Mouse (Mus musculus): Measurements from ENCODE around the gene Kdm5a. TPM values are rescaled to one million over a fixed set of nuclear protein-coding genes. Genes with fewer than 3 reads are reported as not detected.

Gene Kdm5a
- total and polyA plus RNA-seq, 3 experiments = 20.8 to 35.8 (median 29.3) TPM

GRCm38 (mm10) chr6:120469770-120470169 lies 105.8 kb downstream of the Kdm5a start:
- Histone ChIP-seq H3K4me1 (ENCODE audit: control insufficient read depth in 1 of 2, insufficient read depth in 2 of 2) (peaks cover 39 to 82% of the 10 kb centered on the region in 2 experiments), H3K79me2 (replicated peaks; ENCODE audit: control insufficient read depth, extremely low read depth, insufficient read depth, poor library complexity, severe bottlenecking) (peaks cover 50% of the 10 kb centered on the region), H3K4me2 (ENCODE audit: insufficient read depth, low read depth, poor library complexity, severe bottlenecking) (peak overlapping the region; percentile 76), H3K9ac (ENCODE audit: insufficient read depth, low read depth) (peak overlapping the region; percentile 48), H3K4me3 (replicated peaks in 1 of 3; ENCODE audit: low read depth in 2 of 3, low read length in 2 of 3, poor library complexity in 1 of 3) (peak overlapping the region in 2 of 3 experiments; percentile 19 to 44), H3K27me3 (replicated peaks) (no peaks in the 10 kb centered on the region), H3K36me3 (replicated peaks in 1 of 2; ENCODE audit: control insufficient read depth in 1 of 2, insufficient read depth in 1 of 2, low read length in 1 of 2) (peaks cover 15 to 23% of the 10 kb centered on the region in 2 experiments), H3K27ac (ENCODE audit: insufficient read depth, low read depth) (peak overlapping the region; percentile 100), H3K9me3 (replicated peaks; ENCODE audit: low read length) (no peaks in the 10 kb centered on the region)
- dilution Hi-C loops (cut with MboI; ENCODE audit: extremely low pct_ligation_motif_present, extremely low pct_unique_long_range_greater_than_20kb, low sequenced_read_pairs) = no loop called here
- TF ChIP-seq NELFE (IDR thresholded peaks at IDR 0.05; ENCODE audit: low read depth, low read length) = no peak; the same call in 1 of the 2 replicates
- TF ChIP-seq TBP (conservative IDR thresholded peaks at IDR 0.05; ENCODE audit: low read depth, low read length) = 0 out of 2 replicates have a peak, but pooled peaks have one; percentile 30
- TF ChIP-seq ZKSCAN1 (IDR thresholded peaks at IDR 0.05; ENCODE audit: borderline replicate concordance, low read depth, low read length) = no peak
- peak; percentile 66 for TF ChIP-seq EP300 (IDR thresholded peaks at IDR 0.05; ENCODE audit: low read length)
- no peak for TF ChIP-seq MAFK (IDR thresholded peaks at IDR 0.05; ENCODE audit: insufficient replicate concordance, low read length)
- 0 out of 2 replicates have a peak, but pooled peaks have one; percentile 41 for TF ChIP-seq CHD2 (IDR thresholded peaks at IDR 0.05; ENCODE audit: low read length)
- no peak; the same call in 1 of the 2 replicates for TF ChIP-seq MAX (IDR thresholded peaks at IDR 0.05; ENCODE audit: low read length)
- TF ChIP-seq USF2 (conservative IDR thresholded peaks at IDR 0.05; ENCODE audit: low read depth, low read length) = no peak
- peak; percentile 57; the same call in 1 of the 2 replicates for TF ChIP-seq TCF12 (IDR thresholded peaks at IDR 0.05; ENCODE audit: low read depth, low read length)
- no peak for TF ChIP-seq E2F4 (IDR thresholded peaks at IDR 0.05; ENCODE audit: insufficient replicate concordance, low read depth, low read length)
- TF ChIP-seq JUND (conservative IDR thresholded peaks at IDR 0.05; ENCODE audit: low read depth, low read length) = peak; percentile 61
- peak; percentile 78 for TF ChIP-seq MAZ (IDR thresholded peaks at IDR 0.05; ENCODE audit: low read depth, low read length)
- TF ChIP-seq SMC3 (IDR thresholded peaks at IDR 0.05; ENCODE audit: low read depth, low read length) = no peak
- TF ChIP-seq ZMIZ1 (IDR thresholded peaks at IDR 0.05; ENCODE audit: low read depth, low read length) = no peak
- peak; percentile 53 for TF ChIP-seq BHLHE40 (IDR thresholded peaks at IDR 0.05; ENCODE audit: low read depth, low read length)
- no peak for TF ChIP-seq GABPA (IDR thresholded peaks at IDR 0.05; ENCODE audit: insufficient replicate concordance, low read depth, low read length)
- TF ChIP-seq JUN (IDR thresholded peaks at IDR 0.05; ENCODE audit: insufficient read depth, low read depth, low read length) = no peak
- TF ChIP-seq KAT2A (IDR thresholded peaks at IDR 0.05; ENCODE audit: insufficient replicate concordance, low read length) = no peak
- TF ChIP-seq RCOR1 (conservative IDR thresholded peaks at IDR 0.05; ENCODE audit: low read depth, low read length) = no peak
- peak; percentile 15; the same call in 1 of the 2 replicates for TF ChIP-seq MYC (IDR thresholded peaks at IDR 0.05; ENCODE audit: low read depth, low read length)
- peak; percentile 92 for TF ChIP-seq MEF2A (IDR thresholded peaks at IDR 0.05; ENCODE audit: borderline replicate concordance, low read depth, low read length)
- no peak for TF ChIP-seq USF1 (IDR thresholded peaks at IDR 0.05; ENCODE audit: low read depth, low read length)
- TF ChIP-seq PAX5 (IDR thresholded peaks at IDR 0.05; ENCODE audit: low read length) = no peak
- TF ChIP-seq UBTF (IDR thresholded peaks at IDR 0.05; ENCODE audit: low read depth, low read length) = no peak
- peak; percentile 47; the same call in 1 of the 2 replicates for TF ChIP-seq CHD1 (IDR thresholded peaks at IDR 0.05; ENCODE audit: low read depth, low read length)
- TF ChIP-seq ZC3H11A (IDR thresholded peaks at IDR 0.05; ENCODE audit: low read depth, low read length) = no peak
- TF ChIP-seq ELF1 (IDR thresholded peaks at IDR 0.05; ENCODE audit: low read depth, low read length) = peak; percentile 65; the same call in 1 of the 2 replicates
- TF ChIP-seq SIN3A (IDR thresholded peaks at IDR 0.05; ENCODE audit: low read length) = peak; percentile 64
- no peak for TF ChIP-seq NRF1 (IDR thresholded peaks at IDR 0.05; ENCODE audit: low read depth, low read length)
- no peak; the same call in 1 of the 2 replicates for TF ChIP-seq RAD21 (IDR thresholded peaks at IDR 0.05; ENCODE audit: low read depth, low read length)
- TF ChIP-seq HCFC1 (IDR thresholded peaks at IDR 0.05; ENCODE audit: low read depth, low read length) = peak; percentile 35; the same call in 1 of the 2 replicates
- peak; percentile 14; the same call in 1 of the 2 replicates for TF ChIP-seq MXI1 (IDR thresholded peaks at IDR 0.05; ENCODE audit: low read depth, low read length)
- TF ChIP-seq POLR2A (IDR thresholded peaks at IDR 0.05; ENCODE audit: low read depth, low read length) = peak; percentile 18; the same call in 1 of the 2 replicates
- 0 out of 2 replicates have a peak, but pooled peaks have one; percentile 67 for TF ChIP-seq ETS1 (conservative IDR thresholded peaks at IDR 0.05; ENCODE audit: low read depth, low read length)
- TF ChIP-seq POLR2AphosphoS2 (IDR thresholded peaks at IDR 0.05; ENCODE audit: low read depth, low read length) = no peak
- no peak for TF ChIP-seq CTCF (conservative IDR thresholded peaks at IDR 0.05 in 1 of 2, IDR thresholded peaks at IDR 0.05 in 1 of 2; ENCODE audit: low read depth in 2 of 2, low read length in 2 of 2)
- no peak for TF ChIP-seq ZNF384 (IDR thresholded peaks at IDR 0.05; ENCODE audit: low read depth, low read length)
- peak; percentile 76 for TF ChIP-seq IRF4 (IDR thresholded peaks at IDR 0.05; ENCODE audit: low read depth, low read length)
- DNase-seq (ENCODE audit: extremely low read depth) = peak; percentile 94
- in situ Hi-C loops (cut with MboI; ENCODE audit: low pct_ligation_motif_present, low pct_unique_long_range_greater_than_20kb, low sequenced_read_pairs) = no loop called here
